Mouse (Mus musculus) G1E (cell line): ENCODE data around the gene Rest.

ENCODE experiments used
- CTCF ChIP-seq: IDR thresholded peaks from 2 replicates; pipeline ENCODE4 v1.5.1; 2012; ENCODE audit warnings: low read depth, low read length, inconsistent platforms, mixed read lengths
- GATA1 ChIP-seq: IDR thresholded peaks from 2 replicates; pipeline ENCODE4 v1.6.1; 2012; ENCODE audit warnings: borderline replicate concordance, low read length, inconsistent platforms, mixed read lengths
- POLR2AphosphoS5 ChIP-seq: IDR thresholded peaks from 2 replicates; pipeline ENCODE4 v1.6.1; 2012; ENCODE audit warnings: low read depth, low read length, inconsistent platforms; ENCODE audit not compliant: insufficient replicate concordance

DNA sequence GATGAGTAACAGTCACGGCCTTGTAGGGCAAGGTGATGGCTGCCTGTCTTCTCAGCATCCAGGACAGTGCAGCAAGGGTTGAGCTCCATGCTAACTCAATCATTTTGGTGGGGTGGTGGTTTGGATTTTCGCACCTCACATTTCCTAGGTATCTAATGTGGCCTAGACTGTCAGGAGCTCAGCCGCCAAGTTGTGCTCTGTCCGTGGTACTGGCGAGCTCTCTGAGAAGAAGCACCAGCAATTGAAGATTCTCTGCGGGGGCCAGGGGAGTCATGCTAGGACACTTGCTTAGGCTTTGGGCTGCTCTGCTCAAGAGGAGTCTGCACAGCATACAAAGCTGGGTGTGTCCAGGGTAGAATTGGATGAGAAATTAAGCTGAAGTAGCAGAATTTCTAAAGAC, 22.6 kb downstream of the Rest start:
- TF ChIP-seq CTCF (no peak), GATA1 (no peak), POLR2AphosphoS5 (no peak)
